Mouse (Mus musculus) olfactory bulb, adult 2 months (tissue): Measurements from ENCODE around the gene Smarcb1.

Source experiments
- CTCF ChIP-seq: fragments of 200-500 bp; IDR thresholded peaks from 2 replicates; pipeline ENCODE4 v1.5.1; 2012; ENCODE audit warnings: low read depth, mild to moderate bottlenecking, low read length, moderate library complexity; ENCODE audit not compliant: insufficient read depth
- POLR2A ChIP-seq: fragments of 200-500 bp; IDR thresholded peaks from 2 replicates; pipeline ENCODE4 v1.6.1; 2012; ENCODE audit warnings: mild to moderate bottlenecking, low read depth, low read length, moderate library complexity; ENCODE audit not compliant: insufficient read depth

DNA sequence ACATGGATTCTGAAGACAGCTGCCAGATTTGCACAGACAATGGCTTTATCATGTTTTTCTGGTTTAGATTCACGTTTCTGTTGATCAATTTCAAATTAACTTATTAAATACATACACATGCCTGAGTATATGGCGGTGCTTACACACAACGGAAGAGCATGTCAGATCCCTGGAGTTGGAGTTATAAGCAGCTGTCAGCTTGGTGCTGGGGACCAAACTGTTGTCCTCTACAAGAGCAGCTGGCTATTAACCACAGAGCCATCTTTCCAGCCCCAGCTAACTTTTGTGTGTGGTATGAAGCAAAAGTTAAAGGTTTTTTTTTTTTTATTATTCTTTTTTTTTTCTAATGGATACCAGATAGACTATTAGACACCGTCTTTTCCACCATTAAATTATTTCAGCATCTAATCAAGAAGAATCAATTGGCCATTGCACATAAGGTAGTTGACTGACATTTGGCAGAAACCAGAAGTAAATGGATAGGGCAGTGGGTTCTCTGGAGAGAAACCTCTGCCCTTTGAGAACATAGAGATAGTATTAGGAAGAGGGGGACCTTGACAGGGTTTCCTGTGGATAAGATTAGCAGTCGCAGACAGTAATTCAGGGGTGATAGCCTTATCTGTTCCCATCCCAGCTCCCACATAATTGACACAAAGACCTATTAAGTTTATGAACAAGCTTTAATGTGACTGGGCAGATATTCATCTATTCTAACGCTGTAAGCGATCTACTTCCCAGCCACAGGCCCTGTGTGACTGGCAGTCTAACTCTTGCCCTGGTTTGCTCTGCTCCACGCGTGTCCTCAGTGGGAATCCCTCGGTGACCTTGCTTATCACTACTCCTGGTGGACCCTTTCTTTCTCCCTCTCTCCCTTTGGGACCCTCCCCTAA is 49.1 kb downstream of the Smarcb1 start:
- TF ChIP-seq CTCF (no peak), POLR2A (peak; percentile 26; the same call in 1 of the 2 replicates)
